Mouse (Mus musculus): Measurements from ENCODE around the gene Srcin1. TPM values are rescaled to one million over a fixed set of nuclear protein-coding genes. Genes with fewer than 3 reads are reported as not detected.

Srcin1 gene
- polyA plus RNA-seq, 1 experiment from 2014 or later: not detected

DNA sequence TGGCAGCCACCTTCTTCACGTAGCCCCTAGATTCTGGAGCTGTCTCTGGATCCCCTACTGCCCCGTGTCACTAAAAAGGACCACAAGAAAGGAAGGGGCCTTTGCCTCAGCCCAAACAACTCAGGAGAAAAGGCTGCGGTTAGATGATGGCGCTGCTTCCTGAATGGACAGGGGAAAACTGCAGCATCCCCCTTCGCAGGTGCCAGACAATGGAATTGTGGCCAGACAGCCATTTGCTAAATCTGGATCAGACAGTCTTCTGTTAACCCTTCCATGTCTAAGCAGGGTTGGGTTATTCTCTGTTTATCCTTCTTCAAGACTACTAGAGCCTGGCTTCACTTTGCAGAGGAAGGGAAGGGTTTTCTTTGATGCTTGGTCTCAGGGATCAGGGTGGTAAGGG is 45.0 kb downstream of the Srcin1 start:
- ATAC-seq (ENCODE audit: insufficient read depth): no peak
- H3K4me1 ChIP-seq (replicated peaks): peaks cover 26% of the 10 kb centered on the region
- H3K9me3 ChIP-seq (replicated peaks): no peaks in the 10 kb centered on the region
- no peak overlapping the region for H3K4me3 ChIP-seq (replicated peaks)
- no peaks in the 10 kb centered on the region for H3K36me3 ChIP-seq (replicated peaks)
- no peak overlapping the region for H3K9ac ChIP-seq
- no peak overlapping the region for H3K4me2 ChIP-seq
- H3K27ac ChIP-seq (replicated peaks): no peak overlapping the region
- peaks cover 84% of the 10 kb centered on the region for H3K27me3 ChIP-seq
- 20% methylated on average over 5 of the region's 5 CpGs for WGBS (ENCODE audit: insufficient replicate concordance)

DNA sequence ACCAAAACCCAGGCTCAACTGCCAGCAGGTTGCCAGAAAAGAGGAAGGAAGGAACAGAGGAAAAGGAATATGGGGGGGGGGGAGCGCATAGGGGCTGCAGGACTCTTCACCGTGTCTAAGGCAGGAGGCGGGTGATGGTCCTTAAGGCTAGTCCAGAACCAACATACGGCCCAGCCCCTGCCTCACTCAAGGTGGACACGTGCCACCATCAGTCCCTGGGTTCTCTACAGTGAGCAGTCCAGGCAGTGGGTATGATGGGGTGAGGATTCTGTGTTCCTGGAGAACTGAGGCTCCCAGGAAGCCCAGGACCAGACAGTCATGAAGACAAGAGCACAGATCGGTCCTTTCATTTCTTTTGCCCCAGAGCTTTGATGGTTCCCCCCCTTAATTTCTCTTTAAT is 45.9 kb downstream of the Srcin1 start:
- WGBS (ENCODE audit: insufficient replicate concordance): 52% methylated on average over 6 of the region's 6 CpGs
- H3K36me3 ChIP-seq (replicated peaks): no peaks in the 10 kb centered on the region
- H3K4me3 ChIP-seq (replicated peaks): no peak overlapping the region
- no peak overlapping the region for H3K27ac ChIP-seq (replicated peaks)
- ATAC-seq (ENCODE audit: insufficient read depth): no peak
- peaks cover 26% of the 10 kb centered on the region for H3K4me1 ChIP-seq (replicated peaks)
- peaks cover 80% of the 10 kb centered on the region for H3K27me3 ChIP-seq
- no peaks in the 10 kb centered on the region for H3K9me3 ChIP-seq (replicated peaks)
- H3K4me2 ChIP-seq: no peak overlapping the region
- H3K9ac ChIP-seq: no peak overlapping the region

DNA sequence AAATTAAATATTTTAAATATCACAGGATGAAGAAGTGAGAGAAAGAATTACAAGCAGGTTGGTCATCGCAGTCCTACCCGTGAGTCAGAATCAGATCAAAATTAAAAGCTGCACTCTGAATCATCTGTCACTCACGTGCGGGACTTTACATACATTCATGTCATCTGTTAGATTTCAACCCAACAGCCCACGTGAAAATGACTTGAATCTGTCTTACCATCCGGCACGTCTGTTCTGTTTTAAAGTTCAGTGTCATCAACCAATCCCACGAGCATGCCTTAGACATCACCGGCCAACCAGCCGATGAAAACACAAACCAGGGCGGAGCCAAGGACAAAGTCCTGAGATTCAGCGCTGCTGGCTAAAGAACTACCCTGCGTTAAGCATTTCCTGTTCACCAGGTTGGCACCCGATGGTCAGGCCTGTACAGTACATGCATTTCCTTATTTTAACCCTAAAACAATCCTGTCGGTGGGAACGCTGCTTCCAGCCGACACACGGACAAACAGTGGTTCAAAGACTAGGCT is 47.6 kb downstream of the Srcin1 start:
- ATAC-seq (ENCODE audit: insufficient read depth): no peak
- Histone ChIP-seq H3K36me3 (replicated peaks) (no peaks in the 10 kb centered on the region), H3K4me3 (replicated peaks) (no peak overlapping the region), H3K9ac (no peak overlapping the region), H3K4me2 (no peak overlapping the region), H3K9me3 (replicated peaks) (no peaks in the 10 kb centered on the region), H3K27ac (replicated peaks) (no peak overlapping the region), H3K4me1 (replicated peaks) (peaks cover 19% of the 10 kb centered on the region), H3K27me3 (peaks cover 79% of the 10 kb centered on the region)
- 60% methylated on average over 18 of the region's 18 CpGs for WGBS (ENCODE audit: insufficient replicate concordance)

DNA sequence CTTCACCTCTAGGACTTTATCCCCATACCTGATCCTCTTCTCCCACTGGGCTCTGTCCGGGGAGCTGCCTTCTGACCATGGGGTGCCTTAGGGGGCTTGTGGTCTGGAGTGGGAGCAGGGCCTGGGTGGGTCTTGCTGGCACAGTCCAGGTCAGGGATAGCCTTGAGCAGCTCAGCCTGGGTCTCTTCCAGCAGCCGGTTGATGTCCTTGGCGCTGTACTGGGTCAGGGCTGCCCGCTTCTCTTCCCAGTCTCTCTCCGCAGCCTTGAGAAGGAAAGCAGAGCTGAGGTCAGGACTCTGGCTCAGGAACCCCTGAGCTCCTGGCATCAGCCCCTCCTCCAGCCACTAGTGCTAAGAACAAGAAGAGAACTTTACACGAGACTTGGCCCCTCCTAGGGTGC is 50.7 kb downstream of the Srcin1 start:
- WGBS (ENCODE audit: insufficient replicate concordance): 69% methylated on average over 6 of the region's 6 CpGs
- ATAC-seq (ENCODE audit: insufficient read depth): no peak
- H3K27ac ChIP-seq (replicated peaks): no peak overlapping the region
- peaks cover 68% of the 10 kb centered on the region for H3K27me3 ChIP-seq
- no peak overlapping the region for H3K4me3 ChIP-seq (replicated peaks)
- H3K9me3 ChIP-seq (replicated peaks): no peaks in the 10 kb centered on the region
- no peak overlapping the region for H3K9ac ChIP-seq
- H3K4me1 ChIP-seq (replicated peaks): no peaks in the 10 kb centered on the region
- no peak overlapping the region for H3K4me2 ChIP-seq
- H3K36me3 ChIP-seq (replicated peaks): no peaks in the 10 kb centered on the region

DNA sequence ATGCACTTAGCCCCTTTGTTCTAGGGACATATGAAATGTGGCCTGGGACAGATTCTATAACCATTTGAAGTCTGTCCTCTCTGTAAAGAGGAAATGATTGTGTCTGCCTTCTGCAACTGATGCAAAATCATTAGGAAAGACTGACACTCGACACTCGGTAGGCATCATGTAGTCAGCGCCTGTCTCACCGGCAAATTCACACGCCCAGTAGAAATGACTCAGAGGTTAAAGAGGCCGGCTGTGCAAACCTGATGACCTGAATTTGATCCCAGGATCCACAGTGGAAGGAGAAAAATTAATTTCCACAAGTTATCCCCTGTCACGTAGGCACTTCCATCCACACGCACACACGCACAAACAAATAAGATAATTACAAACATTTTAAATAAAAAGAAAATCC is 51.7 kb downstream of the Srcin1 start:
- no peak overlapping the region for H3K4me2 ChIP-seq
- no peaks in the 10 kb centered on the region for H3K9me3 ChIP-seq (replicated peaks)
- H3K4me3 ChIP-seq (replicated peaks): no peak overlapping the region
- H3K9ac ChIP-seq: no peak overlapping the region
- H3K27me3 ChIP-seq: peaks cover 60% of the 10 kb centered on the region
- H3K4me1 ChIP-seq (replicated peaks): no peaks in the 10 kb centered on the region
- ATAC-seq (ENCODE audit: insufficient read depth): no peak
- H3K36me3 ChIP-seq (replicated peaks): no peaks in the 10 kb centered on the region
- WGBS (ENCODE audit: insufficient replicate concordance): 59% methylated on average over 9 of the region's 9 CpGs
- H3K27ac ChIP-seq (replicated peaks): no peak overlapping the region

DNA sequence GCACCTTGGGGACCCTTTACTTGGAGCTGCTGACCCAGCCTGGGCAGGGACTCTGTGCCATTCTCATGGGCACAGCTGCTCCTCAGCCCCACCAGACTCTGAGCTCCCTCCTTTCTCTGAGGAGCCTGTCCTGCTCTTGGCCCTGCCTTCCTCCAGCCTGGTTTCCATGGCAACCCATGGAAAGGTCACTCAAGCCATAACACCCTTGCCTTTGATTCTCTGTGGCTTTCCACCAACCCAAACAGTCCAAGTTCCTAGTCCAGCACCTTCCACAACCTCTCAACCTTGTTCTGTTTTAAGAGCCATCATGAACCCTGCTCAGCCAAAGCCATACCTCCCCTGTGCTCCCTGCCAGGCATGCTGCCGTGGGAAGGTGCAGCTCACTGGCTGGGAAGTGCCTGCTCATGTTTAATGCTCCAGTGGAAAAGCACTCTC is 52.1 kb downstream of the Srcin1 start:
- Histone ChIP-seq H3K9me3 (replicated peaks) (no peaks in the 10 kb centered on the region), H3K27me3 (peaks cover 59% of the 10 kb centered on the region), H3K4me3 (replicated peaks) (no peak overlapping the region), H3K36me3 (replicated peaks) (no peaks in the 10 kb centered on the region), H3K9ac (no peak overlapping the region), H3K27ac (replicated peaks) (no peak overlapping the region), H3K4me2 (no peak overlapping the region), H3K4me1 (replicated peaks) (no peaks in the 10 kb centered on the region)
- no peak for ATAC-seq (ENCODE audit: insufficient read depth)
- WGBS (ENCODE audit: insufficient replicate concordance): 42% methylated on average over 1 of the region's 1 CpGs

DNA sequence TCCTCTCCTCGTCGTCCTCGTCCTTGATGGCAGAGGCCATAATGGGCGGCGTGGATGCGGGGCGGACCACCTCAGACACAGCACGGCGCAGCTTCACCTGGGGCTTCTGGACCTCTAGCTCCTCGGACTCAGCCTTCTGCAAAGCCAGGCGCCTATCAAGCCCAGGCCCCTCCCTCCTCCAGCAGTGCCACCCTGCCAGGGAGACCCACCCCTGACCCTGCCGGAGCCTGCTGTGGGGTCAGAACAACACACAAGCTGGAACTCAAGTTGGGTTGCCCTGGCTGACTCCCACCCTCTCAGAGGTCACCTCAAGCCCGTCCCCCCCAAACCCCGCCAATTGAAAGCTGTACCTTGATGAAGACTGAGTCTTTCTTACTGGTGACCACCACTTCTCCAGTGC is 52.9 kb downstream of the Srcin1 start:
- Histone ChIP-seq H3K4me1 (replicated peaks) (no peaks in the 10 kb centered on the region), H3K4me3 (replicated peaks) (no peak overlapping the region), H3K36me3 (replicated peaks) (no peaks in the 10 kb centered on the region), H3K9me3 (replicated peaks) (no peaks in the 10 kb centered on the region), H3K9ac (no peak overlapping the region), H3K27me3 (peaks cover 55% of the 10 kb centered on the region), H3K4me2 (no peak overlapping the region), H3K27ac (replicated peaks) (no peak overlapping the region)
- ATAC-seq (ENCODE audit: insufficient read depth): no peak
- WGBS (ENCODE audit: insufficient replicate concordance): 62% methylated on average over 14 of the region's 14 CpGs

DNA sequence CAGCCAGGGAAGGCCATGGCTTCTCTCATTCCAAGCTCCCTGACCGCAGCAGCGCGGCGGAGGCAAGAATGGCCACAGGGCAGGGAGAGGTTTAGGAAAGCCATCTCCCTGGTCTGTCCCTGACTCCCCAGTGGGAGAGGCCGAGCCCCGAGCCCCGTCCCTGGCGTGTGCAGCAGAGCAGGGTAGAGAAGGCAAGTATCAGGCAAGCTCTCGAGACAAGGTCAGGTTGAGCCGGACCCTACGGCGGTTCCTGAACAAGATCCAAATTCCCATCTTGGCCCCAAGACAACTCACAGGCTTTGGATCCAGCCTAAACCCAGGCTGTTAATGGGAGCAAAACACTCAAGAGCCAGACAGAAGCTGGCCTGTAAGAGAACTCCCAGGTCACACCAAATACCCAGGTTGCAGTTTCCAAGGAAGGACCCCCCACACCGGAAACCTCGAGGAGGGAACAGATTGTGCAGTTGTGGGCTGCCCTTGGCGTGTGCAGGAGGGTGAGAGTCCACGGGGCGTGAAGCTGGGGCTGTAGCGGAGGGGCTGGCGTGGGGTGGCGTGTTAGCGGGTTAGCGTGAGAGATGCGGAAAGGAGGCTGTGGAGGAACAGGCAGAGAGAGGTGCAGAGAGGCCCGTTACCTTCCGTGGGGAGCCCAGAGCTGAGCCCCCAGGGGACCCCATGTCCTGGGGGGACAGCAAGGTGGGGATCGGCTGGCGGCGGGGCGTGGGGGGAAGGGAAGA is 54.1 kb downstream of the Srcin1 start:
- H3K4me2 ChIP-seq: no peak overlapping the region
- no peak overlapping the region for H3K4me3 ChIP-seq (replicated peaks)
- no peaks in the 10 kb centered on the region for H3K36me3 ChIP-seq (replicated peaks)
- 67% methylated on average over 29 of the region's 29 CpGs for WGBS (ENCODE audit: insufficient replicate concordance)
- H3K4me1 ChIP-seq (replicated peaks): no peaks in the 10 kb centered on the region
- peaks cover 53% of the 10 kb centered on the region for H3K27me3 ChIP-seq
- no peaks in the 10 kb centered on the region for H3K9me3 ChIP-seq (replicated peaks)
- H3K27ac ChIP-seq (replicated peaks): no peak overlapping the region
- no peak overlapping the region for H3K9ac ChIP-seq
- no peak for ATAC-seq (ENCODE audit: insufficient read depth)

DNA sequence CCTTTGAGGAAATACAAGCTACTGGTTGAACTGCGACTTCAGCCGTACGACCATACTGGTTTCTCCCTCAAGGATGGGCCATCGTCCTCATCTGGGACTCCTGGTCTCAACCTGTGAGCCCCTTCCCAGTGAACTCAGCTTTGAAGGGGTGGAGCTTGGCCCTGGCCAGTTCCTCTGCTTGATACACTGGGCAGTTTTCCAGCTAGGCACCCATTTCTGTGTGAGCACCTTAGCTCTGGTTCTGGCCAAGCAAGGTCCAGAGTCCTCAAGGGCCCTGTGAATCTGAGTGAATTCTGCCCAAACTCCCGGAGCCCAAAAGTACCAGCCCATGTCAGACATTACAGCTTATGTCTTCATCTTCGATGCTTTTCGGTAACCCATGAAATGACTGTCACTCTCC is 55.4 kb downstream of the Srcin1 start:
- 74% methylated on average over 7 of the region's 7 CpGs for WGBS (ENCODE audit: insufficient replicate concordance)
- no peaks in the 10 kb centered on the region for H3K9me3 ChIP-seq (replicated peaks)
- no peaks in the 10 kb centered on the region for H3K36me3 ChIP-seq (replicated peaks)
- no peak overlapping the region for H3K27ac ChIP-seq (replicated peaks)
- H3K4me1 ChIP-seq (replicated peaks): no peaks in the 10 kb centered on the region
- no peak for ATAC-seq (ENCODE audit: insufficient read depth)
- H3K4me3 ChIP-seq (replicated peaks): no peak overlapping the region
- H3K9ac ChIP-seq: no peak overlapping the region
- H3K27me3 ChIP-seq: peaks cover 42% of the 10 kb centered on the region
- H3K4me2 ChIP-seq: no peak overlapping the region

DNA sequence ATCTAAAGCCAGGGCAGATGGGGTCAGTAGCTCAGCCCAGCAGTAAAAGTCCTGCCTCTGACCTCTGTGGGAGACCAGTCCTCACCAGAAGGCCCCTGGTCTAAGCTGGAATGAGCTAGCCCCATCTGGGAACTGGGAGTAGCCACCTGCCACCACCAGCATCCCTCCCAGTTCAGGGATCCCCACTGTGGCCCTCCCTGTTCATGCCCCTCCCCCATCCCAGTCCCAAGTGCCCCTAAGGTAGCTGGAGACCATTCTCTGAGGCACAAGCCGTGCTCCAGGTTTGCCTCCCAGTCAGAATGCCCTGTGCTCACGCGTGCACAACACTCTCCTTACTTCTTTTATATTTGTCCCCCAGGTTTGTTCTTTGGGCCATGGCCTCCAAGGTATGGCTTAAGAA is 62.9 kb downstream of the Srcin1 start:
- Histone ChIP-seq H3K36me3 (replicated peaks) (no peaks in the 10 kb centered on the region), H3K9ac (no peak overlapping the region), H3K9me3 (replicated peaks) (no peaks in the 10 kb centered on the region), H3K27me3 (peaks cover 10% of the 10 kb centered on the region), H3K27ac (replicated peaks) (0 out of 2 replicates have a peak overlapping the region, but pooled peaks have one; percentile 6), H3K4me1 (replicated peaks) (peaks cover 20% of the 10 kb centered on the region), H3K4me3 (replicated peaks) (no peak overlapping the region), H3K4me2 (no peak overlapping the region)
- 90% methylated on average over 3 of the region's 3 CpGs for WGBS (ENCODE audit: insufficient replicate concordance)
- no peak for ATAC-seq (ENCODE audit: insufficient read depth)

DNA sequence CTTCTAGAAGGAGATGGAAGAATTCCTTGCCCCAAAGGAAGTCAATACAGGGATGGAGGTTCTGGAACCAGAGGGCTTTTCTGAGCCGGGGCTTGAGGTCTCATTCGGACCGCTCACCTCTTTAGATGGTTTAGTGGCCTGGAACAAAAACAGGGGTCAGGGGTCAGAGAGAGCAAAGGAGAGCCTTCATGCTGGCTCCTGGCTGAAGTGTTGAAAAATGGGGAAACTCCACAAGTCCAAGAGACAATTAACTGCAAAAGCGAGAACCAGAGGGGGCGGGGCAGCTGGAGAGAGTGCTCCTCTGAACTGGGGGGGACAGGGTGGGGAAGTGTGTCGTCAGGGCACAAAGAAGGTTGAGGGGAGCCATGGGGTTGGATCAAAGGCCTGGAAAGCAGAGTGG is 63.5 kb downstream of the Srcin1 start:
- Histone ChIP-seq H3K4me3 (replicated peaks) (peak overlapping the region; percentile 48), H3K27ac (replicated peaks) (peak overlapping the region; percentile 65; the same call in 1 of the 2 replicates), H3K36me3 (replicated peaks) (no peaks in the 10 kb centered on the region), H3K27me3 (peaks cover 10% of the 10 kb centered on the region), H3K9ac (peak overlapping the region; percentile 25; the same call in 1 of the 2 replicates), H3K4me1 (replicated peaks) (peaks cover 20% of the 10 kb centered on the region), H3K9me3 (replicated peaks) (no peaks in the 10 kb centered on the region), H3K4me2 (peak overlapping the region; percentile 65)
- 49% methylated on average over 6 of the region's 6 CpGs for WGBS (ENCODE audit: insufficient replicate concordance)
- ATAC-seq (ENCODE audit: insufficient read depth): no peak

All from liver, embryonic 15.5 days (tissue).